Mouse (Mus musculus): ENCODE measurements at regions not wholly inside any gene's neighbourhood (a gene's known extent, or its start where the extent isn't known, plus 50 kb on each side); places are given as distances from the start of the nearest gene placed in this dataset.
A peak's percentile ranks its signal among the peaks of the same experiment; 100 is the strongest.

GRCm38 (mm10) chr5:112091867-112092535 lies 160.3 kb downstream of the Cryba4 start:
- DNase-seq (ENCODE audit: extremely low spot score): no peak

- no peak for DNase-seq (ENCODE audit: extremely low spot score)
These were observed 158.3 kb downstream of the Cryba4 start for GRCm38 (mm10) chr5:112093905-112094571.

- DNase-seq (ENCODE audit: extremely low spot score): no peak
These were observed 153.7 kb downstream of the Cryba4 start for GRCm38 (mm10) chr5:112098469-112099085.

- DNase-seq (ENCODE audit: extremely low spot score): no peak
These were observed 150.4 kb downstream of the Cryba4 start for GRCm38 (mm10) chr5:112101739-112102590.

- DNase-seq (ENCODE audit: extremely low spot score): no peak
These were observed 141.9 kb downstream of the Cryba4 start for GRCm38 (mm10) chr5:112110306-112110969.

GRCm38 (mm10) chr5:112120766-112121165 lies 131.6 kb downstream of the Cryba4 start:
- DNase-seq (ENCODE audit: extremely low spot score): no peak

GRCm38 (mm10) chr5:112121554-112121953 lies 130.8 kb downstream of the Cryba4 start:
- DNase-seq (ENCODE audit: extremely low spot score): no peak

GRCm38 (mm10) chr5:112122581-112122980 lies 129.7 kb downstream of the Cryba4 start:
- DNase-seq (ENCODE audit: extremely low spot score): peak; percentile 27

- DNase-seq (ENCODE audit: extremely low spot score): no peak
These were observed 125.1 kb downstream of the Cryba4 start for GRCm38 (mm10) chr5:112127171-112127570.

- DNase-seq (ENCODE audit: extremely low spot score): no peak
These were observed 119.6 kb downstream of the Cryba4 start for GRCm38 (mm10) chr5:112132746-112133145.

GRCm38 (mm10) chr5:112133688-112134573 lies 118.4 kb downstream of the Cryba4 start:
- DNase-seq (ENCODE audit: extremely low spot score): no peak

GRCm38 (mm10) chr5:112136646-112137045 lies 115.7 kb downstream of the Cryba4 start:
- no peak for DNase-seq (ENCODE audit: extremely low spot score)

GRCm38 (mm10) chr5:112138246-112138645 lies 114.1 kb downstream of the Cryba4 start:
- DNase-seq (ENCODE audit: extremely low spot score): no peak

GRCm38 (mm10) chr5:112142731-112143130 lies 109.6 kb downstream of the Cryba4 start:
- DNase-seq (ENCODE audit: extremely low spot score): no peak

- DNase-seq (ENCODE audit: extremely low spot score): no peak
These were observed 108.2 kb downstream of the Cryba4 start for GRCm38 (mm10) chr5:112143993-112144621.

- DNase-seq (ENCODE audit: extremely low spot score): peak; percentile 89
These were observed 98.6 kb downstream of the Cryba4 start for GRCm38 (mm10) chr5:112153675-112154085.

- DNase-seq (ENCODE audit: extremely low spot score): no peak
These were observed 97.7 kb downstream of the Cryba4 start for GRCm38 (mm10) chr5:112154650-112155049.

- DNase-seq (ENCODE audit: extremely low spot score): no peak
These were observed 97.3 kb downstream of the Cryba4 start for GRCm38 (mm10) chr5:112155051-112155450.

- DNase-seq (ENCODE audit: extremely low spot score): peak; percentile 42
These were observed 96.3 kb downstream of the Cryba4 start for GRCm38 (mm10) chr5:112156005-112156404.

All from embryo, embryonic 9.5 days (tissue).